Mouse (Mus musculus): ENCODE results near the gene Svep1.

Gene Svep1

DNA sequence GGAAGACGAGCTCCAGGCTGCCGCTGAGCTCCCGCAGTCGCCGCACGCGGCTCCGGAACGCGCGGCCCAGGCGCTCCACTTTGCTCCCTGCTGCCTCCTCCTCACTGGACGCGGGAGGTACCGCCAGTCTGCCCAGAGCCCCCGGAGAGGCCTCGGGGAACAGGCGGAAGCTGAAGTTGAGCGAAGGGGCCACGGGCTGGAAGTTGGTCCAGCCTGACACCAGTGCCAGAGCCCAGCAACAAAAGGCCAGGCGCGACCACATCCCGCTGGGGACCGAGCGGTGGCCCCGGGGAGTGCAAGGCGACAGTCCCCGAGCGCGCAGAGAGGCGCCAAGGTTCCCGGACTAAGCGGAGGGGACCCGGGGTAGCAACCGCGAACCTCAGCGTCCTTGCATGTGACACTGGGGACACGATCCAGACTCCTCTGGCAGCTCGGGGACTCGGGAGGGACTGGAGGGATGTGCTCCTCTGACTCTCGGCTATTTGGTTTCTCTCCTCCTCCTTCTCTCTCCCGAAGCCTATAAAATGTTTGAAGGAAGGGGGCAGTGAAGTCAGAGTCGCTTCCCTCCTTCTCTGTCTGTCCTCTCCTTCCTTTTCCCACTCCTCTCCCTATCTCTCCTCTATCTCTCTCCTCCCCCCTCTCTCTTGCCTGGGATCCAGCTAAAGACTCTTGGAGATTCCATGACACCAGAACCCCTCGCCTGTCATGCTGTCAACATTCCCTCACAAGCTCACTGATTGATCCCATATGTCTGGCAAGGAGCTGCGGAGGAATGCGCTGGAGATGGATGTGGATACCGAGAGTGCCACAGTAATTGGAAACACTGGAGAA lies at the start of gene Svep1:
TSS of gene Svep1 (minus strand) at position 745 of the 831 bp plus-strand sequence.
- DNase-seq: peak; percentile 61

DNA sequence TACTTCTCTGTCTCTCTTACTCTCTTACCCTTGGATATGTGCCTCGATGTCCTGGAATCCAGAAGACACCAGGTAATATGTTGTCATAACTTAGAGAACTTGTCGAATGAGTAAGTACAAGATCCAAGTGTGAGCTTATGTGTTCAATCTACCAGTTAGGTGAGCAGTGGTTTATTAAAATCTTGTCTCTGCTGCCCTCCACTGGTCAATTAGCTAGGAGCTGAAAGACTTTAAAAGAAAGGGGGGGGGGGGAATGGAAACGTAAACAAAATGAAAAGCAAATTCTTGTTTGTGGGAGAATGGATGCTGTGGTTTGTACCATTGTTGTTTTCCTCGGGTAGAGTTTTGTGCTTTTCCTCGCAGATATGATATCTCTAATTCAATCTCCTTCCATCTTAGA lies 46.8 kb upstream of the Svep1 start:
- peak; percentile 67 for DNase-seq

DNA sequence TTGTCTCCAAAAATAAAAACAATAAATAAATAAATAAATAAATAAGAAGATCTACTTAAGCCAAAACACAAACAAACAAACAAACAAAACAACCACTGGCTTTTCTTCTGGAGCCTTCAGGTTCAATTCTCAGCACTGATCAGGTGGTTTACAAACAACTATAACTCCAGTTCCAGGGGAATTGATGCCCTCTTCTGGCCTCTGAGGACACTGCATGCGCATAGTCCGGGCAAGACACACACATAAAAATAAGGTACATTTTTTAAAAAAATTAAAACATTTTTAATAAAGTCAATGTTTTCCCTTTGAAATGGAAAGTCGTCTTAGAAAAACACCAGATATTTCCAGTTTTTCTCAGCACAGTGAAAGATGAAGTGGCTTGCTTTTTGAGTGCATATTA lies 45.7 kb upstream of the Svep1 start:
- no peak for DNase-seq

DNA sequence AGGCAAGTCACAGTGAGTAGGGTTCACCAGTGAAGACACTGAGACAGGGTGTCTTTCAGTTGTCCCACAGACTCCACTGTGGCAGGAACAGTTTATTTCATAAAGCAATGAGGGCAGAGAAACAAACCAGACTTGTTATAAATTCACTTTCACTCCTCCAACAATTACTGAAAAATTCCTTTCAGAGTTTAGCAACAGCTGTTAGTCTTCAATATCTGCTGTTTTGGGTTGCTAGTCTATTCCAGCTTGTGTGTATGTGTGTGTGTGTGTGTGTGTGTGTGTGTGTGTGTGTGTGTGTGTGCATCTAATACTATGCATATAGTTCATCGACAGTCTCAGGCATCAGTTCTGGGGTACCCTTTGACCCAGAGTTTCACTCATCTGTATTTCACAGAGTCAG lies 38.9 kb upstream of the Svep1 start:
- DNase-seq: no peak

DNA sequence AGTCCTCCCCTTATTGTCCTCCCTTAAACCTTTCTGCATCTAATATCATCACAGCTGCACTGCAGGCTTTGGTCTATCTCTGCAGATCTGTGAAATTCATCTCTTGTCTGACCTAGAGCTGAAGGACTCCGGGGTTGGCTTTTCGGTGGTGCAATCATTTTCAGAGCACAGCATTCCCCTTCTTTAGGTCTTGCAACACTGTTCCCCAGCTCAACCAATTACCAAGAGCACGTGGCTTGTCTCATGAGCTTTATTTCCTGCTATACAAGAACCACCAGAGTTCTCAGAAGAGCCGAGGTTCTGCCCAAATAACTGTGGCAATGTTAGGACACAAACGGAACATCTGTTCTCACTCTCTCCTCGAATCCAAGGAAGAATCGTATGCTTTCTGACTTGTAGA lies 33.8 kb upstream of the Svep1 start:
- DNase-seq: no peak

DNA sequence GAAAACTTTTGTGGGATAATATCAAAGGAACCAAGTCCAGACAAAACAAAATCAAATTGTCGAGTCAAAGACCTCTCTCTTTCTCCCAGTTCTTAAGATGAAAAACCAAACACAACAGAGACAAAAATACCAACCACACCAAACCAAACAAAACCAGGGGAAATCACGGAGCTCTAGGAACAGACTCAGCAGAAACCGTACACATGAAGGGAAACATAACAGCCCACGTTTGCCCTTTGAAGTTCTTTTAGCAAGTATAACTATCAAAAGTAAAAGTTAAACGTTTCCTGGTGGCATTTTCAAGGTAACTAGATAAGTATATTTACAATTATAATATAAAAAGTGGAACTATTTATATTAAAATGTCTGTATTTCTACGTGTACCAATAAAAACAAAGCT lies 29.2 kb upstream of the Svep1 start:
- no peak for DNase-seq

DNA sequence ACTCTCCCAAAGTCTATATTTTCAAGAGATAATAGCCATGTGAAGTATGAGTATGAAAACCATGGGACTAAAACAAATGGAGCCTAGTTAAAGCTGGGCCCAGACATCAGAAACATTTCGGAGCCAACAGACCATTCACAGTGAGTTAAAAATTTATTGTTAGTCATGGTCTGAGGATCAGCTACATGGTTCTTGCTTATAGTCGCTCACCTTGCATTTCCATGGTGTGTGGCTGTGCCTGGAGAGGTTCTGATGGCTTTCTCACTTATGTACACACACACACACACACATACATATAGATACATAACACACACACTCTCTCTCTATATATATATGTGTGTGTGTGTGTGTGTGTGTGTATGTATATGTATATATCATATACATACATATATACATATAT lies 16.8 kb upstream of the Svep1 start:
- no peak for DNase-seq

DNA sequence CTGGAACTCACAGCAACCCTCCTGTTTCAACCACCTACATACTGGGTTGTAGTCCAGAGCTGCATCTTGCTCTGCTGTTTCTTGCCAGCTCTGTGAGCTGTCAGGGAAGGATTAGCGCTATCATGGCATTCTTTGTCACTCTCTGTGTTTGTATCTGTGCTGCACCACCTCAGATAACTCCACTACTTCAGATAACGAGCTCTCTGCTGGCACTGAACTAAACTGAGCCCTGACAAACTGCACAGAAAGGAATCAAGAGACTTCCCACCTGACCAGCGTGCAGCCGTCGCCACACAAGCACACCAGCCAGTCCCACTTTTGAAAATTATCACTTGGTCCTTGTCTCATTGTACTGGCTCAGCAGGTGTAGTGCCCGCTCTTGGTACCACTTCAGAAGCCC lies 4.7 kb upstream of the Svep1 start:
- DNase-seq: no peak

DNA sequence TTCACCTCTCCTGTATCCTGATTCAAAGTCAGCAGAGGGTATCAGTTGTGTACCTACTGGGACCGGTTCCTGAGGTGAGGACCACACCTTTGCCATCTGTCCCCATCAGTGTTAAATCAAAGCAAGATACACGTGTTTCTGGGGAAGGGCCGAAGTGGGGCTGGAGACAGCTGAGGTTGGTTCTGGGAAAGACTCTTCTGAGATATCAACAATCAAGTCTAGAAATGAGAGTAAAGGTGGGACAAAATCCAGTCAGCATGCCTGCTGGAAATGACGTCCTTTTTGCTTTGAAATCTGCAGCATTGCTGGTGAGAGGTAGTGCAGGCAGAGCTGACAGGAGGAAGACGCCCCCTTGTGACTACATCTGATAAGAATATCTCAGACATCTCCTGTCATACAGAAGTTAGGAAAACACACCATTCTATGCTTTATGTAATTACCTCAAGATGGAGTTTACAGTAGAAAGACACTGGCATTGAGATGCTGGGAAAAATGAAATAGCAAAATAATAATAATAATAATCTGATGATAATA lies 4.0 kb upstream of the Svep1 start:
- no peak for DNase-seq

DNA sequence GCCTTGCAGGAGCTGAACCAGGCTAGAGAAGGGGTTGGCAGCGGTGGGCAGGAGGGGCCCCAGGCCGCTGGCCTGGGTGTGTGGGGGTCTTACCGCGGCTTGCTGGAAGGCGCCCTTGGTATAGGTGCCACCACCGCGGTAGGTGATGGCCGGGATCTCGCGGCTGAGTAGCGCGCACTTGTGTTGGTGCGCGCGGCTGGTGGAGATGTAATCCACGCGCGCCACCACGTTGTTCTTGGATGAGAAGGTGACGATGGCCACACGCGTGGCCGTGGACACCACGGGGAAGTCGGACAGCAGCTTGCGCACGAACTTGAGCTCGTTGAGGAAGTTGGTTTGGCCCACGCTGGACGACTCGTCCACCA lies 927 bp downstream of the Svep1 start:
- DNase-seq: no peak

DNA sequence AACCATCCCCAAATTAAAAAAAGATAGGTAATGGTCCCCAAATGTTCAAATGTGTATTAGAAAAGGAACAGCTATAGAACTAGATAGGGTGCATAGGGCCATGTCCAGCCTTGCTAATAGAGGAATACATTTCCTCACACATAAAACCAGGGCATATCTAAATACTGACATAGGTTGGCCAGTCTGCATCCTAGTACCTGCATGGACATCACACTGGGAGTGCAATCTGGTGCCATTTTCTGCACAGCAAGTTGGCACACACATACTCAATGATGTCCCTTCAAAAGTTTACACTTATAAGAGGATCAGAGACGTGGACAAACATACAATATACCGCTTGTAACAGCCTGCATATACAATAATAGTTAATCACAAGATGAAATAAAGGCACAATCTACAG lies 5.0 kb downstream of the Svep1 start:
- DNase-seq: no peak

DNA sequence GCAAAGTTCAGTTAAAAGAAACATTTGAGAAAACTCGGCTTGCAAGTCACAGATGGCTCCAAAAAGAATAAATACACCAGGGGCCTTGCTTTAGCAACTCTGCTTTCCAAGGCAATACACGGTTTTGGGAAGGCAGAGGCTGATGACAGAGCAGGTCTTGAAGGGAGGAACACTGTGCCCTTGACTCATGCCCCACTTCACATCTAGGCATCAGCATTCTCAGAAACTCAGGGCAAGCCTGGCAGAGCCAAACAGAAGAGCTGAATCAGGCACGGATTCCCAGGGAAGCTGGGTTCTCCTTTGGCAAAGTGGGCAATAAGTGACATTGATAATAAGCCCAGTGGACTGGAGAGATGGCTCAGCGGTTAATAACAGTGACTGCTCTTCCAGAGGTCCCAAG lies 5.8 kb downstream of the Svep1 start:
- no peak for DNase-seq

DNA sequence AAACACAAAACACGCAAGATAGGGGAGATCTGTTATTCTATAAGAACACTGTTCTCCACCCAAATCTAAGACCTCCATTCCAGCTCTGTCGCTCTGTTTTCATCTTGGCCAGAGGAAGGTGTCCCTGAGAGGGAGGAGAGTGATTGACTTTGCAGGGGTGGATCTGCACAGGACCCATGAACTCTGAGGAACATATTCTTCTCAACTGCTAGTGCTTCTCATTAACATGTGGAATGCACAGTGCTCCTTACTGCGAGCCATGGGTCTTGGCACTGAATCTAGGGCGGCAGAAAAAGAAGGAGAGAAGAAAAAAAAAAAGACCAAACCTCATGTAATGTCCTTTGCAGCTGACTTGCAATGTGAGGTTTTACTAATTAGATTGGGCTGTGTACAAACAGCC lies 9.4 kb downstream of the Svep1 start:
- peak; percentile 27 for DNase-seq

DNA sequence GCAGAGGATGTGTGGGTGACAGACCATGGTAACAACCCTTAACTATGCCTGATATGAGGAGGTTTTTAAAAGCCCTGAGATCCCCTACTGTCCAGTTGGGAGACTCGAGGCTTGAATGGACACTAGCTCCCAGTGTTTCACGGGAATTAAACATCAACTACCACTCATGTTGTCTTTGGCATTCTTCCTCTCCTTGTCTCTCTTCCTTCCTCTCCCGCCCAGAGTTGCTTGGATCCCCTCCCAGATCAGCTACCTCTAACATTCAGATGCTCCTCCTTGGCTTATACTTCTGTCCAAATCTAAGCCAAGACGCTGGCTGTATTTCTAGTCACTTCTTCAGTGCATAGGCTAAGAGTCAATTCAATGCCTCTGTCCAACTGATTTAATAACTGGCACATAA lies 9.9 kb downstream of the Svep1 start:
- DNase-seq: peak; percentile 65

DNA sequence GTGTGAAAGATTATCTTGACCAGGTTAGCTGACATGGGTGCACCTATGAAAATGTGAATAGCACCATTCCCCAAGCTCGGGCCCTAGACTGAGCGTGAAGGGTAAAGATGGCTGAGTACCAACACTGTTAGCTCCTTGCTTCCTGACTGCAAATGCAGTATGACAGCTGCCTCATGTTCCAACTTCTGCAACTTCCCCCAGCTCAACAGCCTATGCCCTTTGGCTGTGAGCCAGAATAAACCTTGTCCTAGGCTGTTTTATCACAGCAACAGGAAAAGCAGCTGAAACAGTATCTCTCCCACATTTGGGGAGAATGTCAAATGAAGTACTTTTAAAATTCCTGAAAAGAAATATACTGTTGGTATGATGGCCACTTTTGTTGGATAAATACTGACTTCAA lies 10.7 kb downstream of the Svep1 start:
- peak; percentile 57 for DNase-seq

DNA sequence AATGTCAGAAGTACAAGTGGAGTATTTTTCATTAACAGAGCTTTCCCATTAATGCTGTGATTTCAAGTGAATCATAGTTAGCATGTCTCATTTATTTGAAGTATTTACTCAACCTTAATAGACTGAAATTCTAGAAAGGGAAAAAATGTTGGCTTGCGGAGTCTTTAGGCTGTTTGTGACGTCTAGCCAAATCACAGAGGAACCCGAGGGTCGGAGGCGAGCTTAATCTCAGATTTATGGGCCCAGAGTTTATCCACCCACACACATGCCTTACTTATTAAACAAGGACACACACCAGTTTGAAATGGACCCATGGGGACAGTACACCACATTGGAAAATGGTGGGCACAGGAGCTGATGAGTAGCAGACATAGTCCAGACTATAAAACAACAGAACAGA lies 17.4 kb downstream of the Svep1 start:
- peak; percentile 38 for DNase-seq

DNA sequence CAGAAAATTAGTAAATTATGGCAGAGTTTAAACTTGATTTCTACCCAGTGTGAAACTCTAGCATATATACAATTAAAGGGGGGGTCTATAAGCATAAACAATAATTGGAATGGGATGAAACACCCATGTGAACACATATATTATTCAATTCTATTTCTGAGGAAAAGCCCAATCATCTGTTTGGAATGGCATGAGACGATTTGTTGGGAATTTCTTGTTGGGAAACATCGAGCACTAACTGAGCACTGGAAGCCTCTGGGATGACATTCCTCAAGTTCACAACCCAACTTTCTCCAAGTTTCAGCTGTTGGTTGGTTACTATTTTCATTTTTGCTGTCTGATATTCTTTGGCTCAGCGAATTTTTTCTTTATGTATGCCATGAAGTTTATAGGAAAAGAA lies 21.3 kb downstream of the Svep1 start:
- DNase-seq: no peak

DNA sequence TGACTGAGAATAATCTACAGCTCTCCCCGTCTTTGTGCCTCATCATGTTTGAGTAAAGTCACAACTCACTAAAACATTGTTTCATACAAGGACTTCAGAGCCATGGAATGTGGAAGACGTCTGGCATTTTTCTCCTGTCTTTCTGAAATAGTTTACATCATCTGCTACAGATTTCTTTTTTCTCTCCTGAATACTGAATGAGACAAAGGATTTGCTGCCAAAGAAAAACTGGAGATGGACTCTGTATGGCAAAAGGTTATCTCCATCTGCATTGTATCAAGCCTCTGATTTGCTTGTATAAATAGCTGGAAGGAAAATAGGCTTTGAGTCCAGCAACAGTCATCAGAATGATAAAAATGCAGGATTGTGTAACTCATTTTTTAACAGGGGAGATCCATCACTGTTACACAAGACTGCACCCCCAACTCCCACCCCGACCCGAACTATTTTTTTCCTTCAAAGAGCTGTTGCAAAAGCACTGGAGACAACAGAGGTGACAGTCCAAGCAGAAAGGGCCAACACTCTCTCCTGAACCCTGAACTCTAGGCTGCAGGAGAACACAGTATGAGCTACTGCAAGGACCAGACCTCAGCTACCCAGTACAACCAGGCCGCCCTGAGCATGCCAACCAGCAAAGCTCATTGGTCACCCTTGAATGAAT lies 21.8 kb downstream of the Svep1 start:
- peak; percentile 54 for DNase-seq

DNA sequence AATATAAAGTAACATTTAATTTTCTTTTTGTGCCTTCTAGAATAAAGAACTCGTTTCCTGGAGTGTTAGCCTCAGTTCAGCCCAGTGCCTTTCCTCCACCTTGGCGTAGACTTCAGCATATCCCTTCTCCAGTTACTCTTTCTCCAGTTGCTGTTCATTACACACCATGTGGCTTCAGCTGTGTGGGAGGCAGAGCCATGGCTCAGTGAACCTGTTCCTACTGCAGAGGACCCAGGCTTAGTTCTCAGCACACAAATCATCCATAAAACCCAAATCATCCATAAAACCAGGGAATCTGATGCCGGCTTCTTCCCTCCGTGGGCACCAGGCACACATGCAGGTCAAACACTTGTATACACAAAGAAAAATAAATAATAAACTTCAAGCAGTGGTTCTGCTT lies 22.8 kb downstream of the Svep1 start:
- no peak for DNase-seq

DNA sequence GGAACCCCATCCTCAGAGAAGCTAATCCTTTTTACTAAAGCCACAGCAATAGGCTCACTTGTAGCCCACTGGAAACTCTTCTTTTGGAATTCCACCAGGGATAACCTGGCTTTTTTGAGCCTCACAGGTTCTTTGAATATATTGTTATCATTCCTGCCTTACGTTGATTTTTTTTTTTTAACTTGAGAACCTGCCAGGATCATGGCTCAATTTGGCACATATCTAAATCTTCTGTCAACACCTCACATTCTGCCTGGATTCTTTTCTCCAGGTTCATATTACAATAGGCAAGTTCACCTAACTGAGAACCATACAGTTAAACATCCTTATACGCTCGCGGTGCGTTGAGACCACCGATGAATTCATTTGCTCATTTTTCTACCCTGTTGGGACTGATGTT lies 28.2 kb downstream of the Svep1 start:
- DNase-seq: no peak

DNA sequence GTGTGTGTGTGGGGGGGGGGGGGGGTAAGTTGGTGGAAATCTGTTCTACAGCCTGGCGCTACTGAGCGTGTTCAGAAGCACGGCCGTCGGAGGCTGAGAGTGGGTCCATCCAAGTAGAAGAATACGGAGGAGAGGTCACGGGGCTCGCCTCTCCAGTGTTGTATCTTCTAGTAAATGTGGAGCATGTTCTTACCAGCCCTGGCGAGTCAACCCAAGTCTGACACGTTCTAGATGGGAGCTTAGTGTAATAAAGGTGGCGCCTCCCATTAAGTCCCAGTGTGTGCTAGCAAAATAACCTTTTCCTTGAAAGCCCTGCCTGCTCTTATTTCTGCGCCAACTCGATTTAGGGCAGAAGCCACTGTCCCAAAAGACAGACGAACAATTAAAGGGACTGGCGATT lies 29.4 kb downstream of the Svep1 start:
- DNase-seq: no peak

DNA sequence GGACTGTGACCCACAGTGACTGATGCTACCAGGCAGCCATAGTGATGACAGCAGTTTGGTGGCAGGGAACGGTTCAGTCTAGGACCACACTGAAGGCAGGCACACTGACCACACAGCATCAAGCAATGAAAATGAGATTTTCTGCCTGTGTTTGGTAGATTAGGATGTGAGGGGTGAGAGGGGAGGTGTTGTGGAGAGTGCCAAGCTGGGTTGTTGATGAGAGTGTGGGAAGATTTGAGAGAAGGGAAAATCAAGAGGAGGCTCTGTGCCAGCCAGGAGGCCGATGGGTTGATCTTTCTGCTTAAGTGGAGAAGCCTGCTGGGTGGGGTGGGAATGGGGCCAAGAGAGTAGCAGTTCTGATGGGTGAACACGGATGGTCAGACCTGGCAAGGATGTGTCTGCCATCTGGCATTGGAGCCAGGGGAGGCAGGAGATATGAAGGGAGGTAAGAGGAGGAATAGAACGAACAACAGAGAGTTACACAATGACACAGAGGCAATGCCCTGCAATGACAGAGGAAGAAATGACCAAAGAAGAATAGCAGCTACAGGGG lies 32.1 kb downstream of the Svep1 start:
- no peak for DNase-seq

DNA sequence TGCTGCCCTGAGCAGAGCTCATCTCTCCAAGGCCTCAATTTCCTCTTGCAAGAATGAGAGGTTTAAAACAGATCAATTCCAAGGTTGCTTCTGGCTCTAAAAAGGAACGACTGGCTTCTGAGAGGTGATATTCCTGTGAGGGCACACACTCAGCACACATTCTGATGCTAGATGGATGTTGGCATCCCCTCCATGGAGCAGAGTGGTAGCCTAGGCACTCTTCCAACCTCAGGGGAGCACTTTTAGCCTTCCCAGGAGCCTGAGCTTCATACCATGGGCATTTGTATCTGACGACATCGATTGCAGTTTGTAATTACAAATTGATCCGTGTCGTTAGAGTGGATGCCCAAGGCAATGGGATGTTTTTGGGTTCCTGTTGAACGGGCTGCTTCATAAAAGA lies 33.3 kb downstream of the Svep1 start:
- DNase-seq: no peak

DNA sequence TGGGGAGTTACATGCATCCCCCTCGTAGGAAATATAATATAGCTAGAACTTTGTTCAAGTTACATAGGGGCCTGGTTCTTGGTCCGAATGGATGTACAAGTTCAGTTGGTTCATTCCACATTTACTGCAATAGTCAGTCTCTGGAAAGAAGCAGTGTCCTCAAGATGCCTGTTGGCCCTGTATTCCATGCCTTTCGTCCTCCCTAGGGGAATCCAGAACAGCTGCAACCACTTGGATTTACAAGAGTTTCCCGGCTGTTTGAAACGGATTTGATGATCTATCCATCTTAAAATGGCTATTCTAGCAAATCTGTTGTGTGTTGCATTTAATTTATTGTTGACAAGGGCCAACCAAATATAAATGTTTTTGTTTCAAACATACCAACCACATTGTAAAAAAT lies 36.2 kb downstream of the Svep1 start:
- peak; percentile 51 for DNase-seq
